Mouse (Mus musculus) brown adipose tissue, adult 24 weeks (tissue): ENCODE measurements at regions not wholly inside any gene's neighbourhood (a gene's known extent, or its start where the extent isn't known, plus 50 kb on each side); places are given as distances from the start of the nearest gene placed in this dataset.

ENCODE experiments used
- H3K27ac ChIP-seq: fragments of 200-500 bp; replicated peaks from 2 replicates; pipeline ENCODE4 v1.5.1; 2012; ENCODE audit warnings: low read depth, mild to moderate bottlenecking, low read length
- H3K4me1 ChIP-seq: fragments of 200-500 bp; 2 replicates; pipeline ENCODE4 v1.6.1; 2012; ENCODE audit warnings: low read length, mixed read lengths; ENCODE audit not compliant: control insufficient read depth, insufficient read depth, insufficient read length
- H3K4me3 ChIP-seq: fragments of 200-500 bp; 2 replicates; pipeline ENCODE4 v1.5.1; 2012; ENCODE audit warnings: low read depth, mild to moderate bottlenecking, low read length, moderate library complexity; ENCODE audit not compliant: insufficient read depth

DNA sequence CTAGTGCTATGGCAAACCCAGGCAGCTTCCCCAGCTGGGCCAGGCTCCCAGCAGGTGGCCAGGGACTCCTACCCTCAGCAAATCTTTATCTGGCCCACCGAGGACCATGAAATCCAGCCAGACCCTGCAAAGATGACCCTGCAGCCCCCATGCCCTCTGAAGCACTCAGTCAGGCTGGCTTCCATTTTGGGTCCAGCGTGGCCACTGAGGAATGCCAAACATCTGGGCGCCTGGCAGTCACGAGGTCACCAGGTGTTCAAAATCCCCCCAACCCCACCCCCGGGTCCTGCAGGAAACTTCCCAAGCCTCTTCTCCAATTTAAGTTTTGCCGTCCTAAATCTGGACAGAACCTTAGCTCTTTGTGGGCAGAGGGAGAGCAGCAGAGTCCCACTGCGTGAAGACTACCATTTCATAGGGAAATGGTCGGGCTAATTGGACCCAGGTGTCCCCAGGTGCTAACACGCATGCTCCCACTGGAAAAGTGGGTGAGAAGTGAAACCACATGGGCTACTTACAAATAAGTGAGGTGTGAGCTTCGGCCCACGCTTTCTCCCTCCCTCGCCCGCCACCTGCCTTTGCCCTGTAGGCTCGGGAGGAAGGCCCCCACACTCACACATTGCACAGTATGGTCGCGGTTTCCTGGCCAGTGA lies 139.0 kb downstream of the En1 start:
- Histone ChIP-seq H3K27ac (no peak overlapping the region), H3K4me1 (no peaks in the 10 kb centered on the region), H3K4me3 (no peak overlapping the region)

DNA sequence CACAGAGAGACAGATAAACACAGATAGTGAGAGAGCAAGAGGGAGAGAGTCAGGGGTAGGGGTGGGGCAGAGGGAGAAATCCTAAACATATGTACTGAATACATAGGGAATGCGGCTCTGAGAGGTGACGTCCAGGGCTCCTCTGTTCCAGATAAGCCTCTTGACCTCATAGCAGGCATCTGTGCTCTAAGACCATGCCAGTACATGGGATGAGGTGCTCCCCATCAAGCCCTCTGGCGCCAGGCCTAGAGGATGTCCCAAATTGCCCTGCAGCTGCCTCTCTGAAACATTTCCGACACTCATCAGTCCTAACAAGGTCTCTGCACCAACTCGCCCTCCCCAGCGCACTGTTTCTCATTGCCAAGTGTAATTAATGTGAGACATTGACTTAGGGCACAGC lies 146.7 kb downstream of the En1 start:
- Histone ChIP-seq H3K4me3 (no peak overlapping the region), H3K27ac (no peak overlapping the region), H3K4me1 (no peaks in the 10 kb centered on the region)

DNA sequence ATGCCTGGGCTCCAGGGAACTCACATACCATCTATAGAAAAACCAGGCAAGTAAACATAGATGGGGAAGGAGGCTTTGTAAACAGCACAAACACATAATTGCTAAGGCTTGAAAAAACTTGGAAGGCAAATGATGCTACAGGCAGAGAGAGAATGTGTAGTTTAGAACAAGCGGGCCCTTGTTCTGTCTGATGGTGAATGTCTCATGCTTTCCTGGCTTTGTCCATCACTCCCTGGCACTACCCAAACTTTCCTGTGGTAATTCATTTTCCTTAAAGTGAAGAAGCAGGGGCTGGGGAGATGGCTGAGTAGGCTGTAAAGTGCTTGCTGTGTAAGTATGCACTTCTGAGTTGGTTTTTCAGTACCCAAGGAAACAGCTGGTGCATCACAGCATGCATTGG lies 151.2 kb downstream of the En1 start:
- H3K27ac ChIP-seq, result no peak overlapping the region
- H3K4me1 ChIP-seq, result no peaks in the 10 kb centered on the region
- H3K4me3 ChIP-seq, result no peak overlapping the region

DNA sequence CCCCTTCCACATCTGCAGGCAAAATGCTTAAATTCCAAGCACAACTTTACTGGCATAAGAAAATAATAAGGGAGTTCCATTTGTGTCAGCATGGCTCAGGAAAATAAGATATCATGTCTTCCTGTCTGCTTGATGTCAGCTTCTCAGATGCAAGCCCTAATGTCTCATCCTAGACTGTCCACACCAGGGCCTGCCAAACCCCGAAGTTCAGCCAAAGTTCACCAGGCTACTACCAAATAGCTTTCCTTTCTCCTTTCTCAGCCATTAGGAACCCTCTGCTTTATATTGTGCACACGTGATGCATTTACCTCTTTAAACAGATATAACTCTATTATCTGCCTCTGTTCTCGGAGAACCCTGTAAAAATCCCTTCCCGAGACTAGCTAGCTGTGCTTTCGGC lies 152.1 kb downstream of the En1 start:
- no peak overlapping the region for H3K4me3 ChIP-seq
- no peak overlapping the region for H3K27ac ChIP-seq
- no peaks in the 10 kb centered on the region for H3K4me1 ChIP-seq

DNA sequence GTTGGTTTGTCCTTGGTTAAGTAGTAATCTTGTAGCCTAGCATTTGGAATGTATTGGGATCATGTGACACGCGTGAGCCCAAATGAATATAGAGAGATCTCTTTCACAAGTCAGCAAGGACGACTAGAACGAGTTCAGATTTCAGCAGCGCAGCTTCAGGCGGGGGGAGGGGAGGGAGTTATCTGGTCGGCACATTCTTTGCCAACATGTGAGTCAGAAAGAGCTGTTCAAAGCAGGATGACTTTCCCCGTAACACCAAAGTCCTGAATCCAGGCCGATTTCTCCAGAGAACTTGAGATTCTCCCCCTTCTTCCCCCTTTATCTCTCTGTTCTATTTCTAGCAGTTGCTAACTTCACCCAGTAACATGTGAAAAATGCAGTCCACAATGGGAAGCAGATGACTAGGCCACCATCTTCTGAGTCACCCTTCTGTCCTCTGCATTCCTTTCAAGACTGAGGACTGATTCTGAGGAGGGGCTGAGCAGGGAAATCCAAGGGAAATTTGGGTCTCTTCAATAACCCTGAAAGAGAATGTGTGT lies 155.1 kb downstream of the En1 start:
- H3K27ac ChIP-seq, result no peak overlapping the region
- H3K4me3 ChIP-seq, result no peak overlapping the region
- H3K4me1 ChIP-seq, result no peaks in the 10 kb centered on the region

DNA sequence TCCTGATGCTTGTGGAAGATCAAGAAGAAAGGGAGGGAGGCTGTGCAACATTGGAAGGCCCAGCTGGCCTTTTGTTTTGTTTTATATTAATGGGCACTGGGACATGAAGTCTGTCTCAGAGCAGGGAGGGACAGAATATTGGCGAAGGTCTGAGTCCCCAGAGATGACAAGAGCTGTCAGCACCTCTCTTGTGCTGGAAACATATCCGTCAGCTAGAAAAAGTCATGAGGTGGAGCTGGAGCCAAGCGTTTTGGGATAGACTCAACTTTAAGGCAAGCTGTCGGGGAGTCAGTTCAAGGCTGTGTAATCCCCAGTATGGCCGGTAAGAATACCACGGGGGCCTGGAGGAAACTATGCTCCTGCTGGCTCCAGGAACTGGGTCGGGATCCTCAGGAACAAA lies 156.0 kb downstream of the En1 start:
- no peak overlapping the region for H3K27ac ChIP-seq
- no peak overlapping the region for H3K4me3 ChIP-seq
- no peaks in the 10 kb centered on the region for H3K4me1 ChIP-seq

DNA sequence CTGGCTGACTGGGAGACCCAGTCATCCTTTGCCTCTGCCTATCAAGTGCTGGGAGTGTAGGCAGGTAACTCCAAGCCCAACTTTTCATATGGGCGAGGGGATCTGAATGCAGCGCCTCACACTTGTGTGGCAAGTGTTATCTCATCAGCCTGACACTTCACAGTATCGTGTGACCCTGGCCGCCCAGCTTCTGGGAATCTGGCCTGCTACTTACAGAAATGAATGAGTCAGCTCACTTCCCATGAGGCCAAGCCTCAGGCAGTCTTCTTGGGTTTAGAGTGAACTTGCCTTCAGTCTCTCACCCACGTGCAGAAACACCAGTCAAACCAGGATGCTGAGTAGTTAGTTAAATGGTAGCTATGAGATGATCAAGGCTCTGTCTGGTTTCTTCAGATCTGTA lies 156.5 kb downstream of the En1 start:
- Histone ChIP-seq H3K4me1 (no peaks in the 10 kb centered on the region), H3K4me3 (no peak overlapping the region), H3K27ac (no peak overlapping the region)

DNA sequence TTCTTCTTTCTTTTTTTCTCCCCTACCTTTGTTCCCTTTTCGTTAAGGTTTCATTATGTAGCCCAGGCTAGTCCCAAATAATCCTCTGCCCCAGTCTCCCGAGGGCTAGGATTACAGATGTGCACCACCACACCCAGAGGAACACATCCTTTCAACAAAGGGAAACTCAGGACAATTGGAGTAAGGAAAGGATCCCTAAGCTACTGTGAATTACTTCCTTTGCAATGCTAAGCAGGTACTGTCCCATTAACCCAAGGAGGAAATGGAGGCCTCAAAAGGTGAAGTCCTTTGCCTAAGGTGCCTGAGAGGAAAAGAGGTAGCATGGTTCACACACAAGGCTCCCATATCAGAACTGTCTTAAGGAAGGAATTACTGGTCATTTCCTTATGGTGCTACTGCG lies 157.2 kb downstream of the En1 start:
- no peak overlapping the region for H3K27ac ChIP-seq
- no peak overlapping the region for H3K4me3 ChIP-seq
- no peaks in the 10 kb centered on the region for H3K4me1 ChIP-seq

DNA sequence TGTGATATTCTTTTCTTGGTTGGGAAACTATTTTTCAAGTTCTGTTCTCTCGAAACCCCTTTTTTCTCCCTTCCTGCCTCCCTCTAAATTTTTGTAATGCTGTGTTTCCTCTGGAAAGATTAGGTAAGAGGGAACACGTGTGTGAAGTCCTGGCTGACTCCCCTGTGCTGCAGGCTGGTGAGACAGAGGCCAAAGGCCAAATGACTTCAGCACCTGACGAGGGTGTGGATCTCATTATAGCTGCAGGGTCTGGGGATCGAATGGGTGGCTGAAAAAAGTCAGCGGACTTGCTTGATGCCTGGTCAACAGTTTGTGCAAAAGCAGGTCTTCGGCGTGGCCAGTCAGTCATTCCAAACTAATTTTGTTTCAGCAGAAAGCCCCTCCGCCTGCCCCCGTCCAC lies 159.1 kb downstream of the En1 start:
- no peak overlapping the region for H3K27ac ChIP-seq
- H3K4me3 ChIP-seq, result no peak overlapping the region
- no peaks in the 10 kb centered on the region for H3K4me1 ChIP-seq

DNA sequence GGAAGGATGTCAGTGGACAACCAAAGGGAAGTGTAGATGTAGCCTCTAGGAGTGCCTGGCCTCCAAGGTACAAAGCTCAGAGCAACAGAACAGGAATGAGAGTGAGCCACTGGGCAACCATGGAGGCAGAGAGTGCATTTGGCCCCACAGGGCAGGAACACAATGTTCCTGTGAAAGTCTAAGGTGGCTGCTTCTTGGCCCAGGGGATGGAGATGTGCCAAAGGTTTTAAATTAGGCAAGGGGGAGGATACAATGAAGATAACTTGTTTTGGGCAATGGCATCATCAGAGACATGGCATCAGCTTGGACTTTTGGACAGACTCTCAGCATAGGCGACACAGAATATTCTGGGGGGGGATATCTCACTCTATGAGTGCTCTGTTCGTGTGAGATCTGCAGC lies 160.3 kb downstream of the En1 start:
- Histone ChIP-seq H3K4me3 (no peak overlapping the region), H3K27ac (no peak overlapping the region), H3K4me1 (no peaks in the 10 kb centered on the region)

DNA sequence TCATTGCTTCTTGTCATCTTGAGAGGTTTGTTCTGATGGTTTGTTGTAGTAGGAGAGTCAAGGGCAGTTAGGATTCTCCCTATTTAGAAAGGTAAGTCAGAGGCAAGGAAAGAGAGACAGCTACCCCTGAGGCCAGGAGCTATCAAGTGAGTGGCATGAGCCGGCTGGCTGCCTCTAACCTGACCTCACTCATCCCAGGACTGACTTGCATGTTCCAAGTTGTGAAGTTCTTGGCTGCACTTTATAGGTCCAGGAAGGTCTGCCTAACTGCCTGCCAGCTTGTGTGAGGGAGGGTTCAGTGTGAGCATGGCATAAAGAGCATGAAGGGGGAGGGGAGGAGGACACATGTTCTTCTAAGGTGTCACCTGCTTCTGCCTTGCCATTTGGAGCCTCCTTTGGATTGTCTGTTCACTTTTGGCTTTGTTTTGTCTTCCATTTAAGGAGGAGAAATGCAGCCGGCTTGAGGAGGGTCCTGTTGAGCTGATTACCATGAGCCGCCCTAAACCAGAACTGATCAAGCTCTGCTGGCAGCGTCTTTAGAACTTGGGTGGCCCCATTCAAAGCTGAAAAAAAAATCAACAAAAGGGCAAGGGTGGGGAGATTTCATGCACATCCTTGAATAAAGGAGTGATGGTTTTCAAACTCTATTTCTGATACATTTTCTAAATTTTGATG lies 160.8 kb downstream of the En1 start:
- Histone ChIP-seq H3K4me3 (no peak overlapping the region), H3K27ac (no peak overlapping the region), H3K4me1 (no peaks in the 10 kb centered on the region)

DNA sequence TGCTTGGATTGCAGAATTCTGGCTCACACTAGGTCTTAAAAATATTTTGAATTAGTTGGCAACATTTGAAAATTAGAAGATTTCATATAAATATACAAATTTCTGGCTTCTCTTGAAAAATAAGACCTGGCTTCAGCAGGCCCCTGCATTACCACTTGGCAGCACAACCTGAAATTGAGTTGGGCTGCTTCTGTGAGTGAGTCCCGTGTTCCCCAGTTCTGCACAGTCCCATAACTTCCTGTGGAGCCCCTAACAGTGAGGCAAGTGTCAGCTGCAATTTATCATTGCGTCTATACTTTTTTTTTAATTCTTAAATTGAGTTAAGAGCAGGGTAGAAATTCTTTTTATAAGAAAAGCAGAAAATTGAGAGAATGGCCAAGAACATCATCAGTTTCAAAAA lies 164.8 kb downstream of the En1 start:
- no peak overlapping the region for H3K4me3 ChIP-seq
- no peaks in the 10 kb centered on the region for H3K4me1 ChIP-seq
- H3K27ac ChIP-seq, result no peak overlapping the region

DNA sequence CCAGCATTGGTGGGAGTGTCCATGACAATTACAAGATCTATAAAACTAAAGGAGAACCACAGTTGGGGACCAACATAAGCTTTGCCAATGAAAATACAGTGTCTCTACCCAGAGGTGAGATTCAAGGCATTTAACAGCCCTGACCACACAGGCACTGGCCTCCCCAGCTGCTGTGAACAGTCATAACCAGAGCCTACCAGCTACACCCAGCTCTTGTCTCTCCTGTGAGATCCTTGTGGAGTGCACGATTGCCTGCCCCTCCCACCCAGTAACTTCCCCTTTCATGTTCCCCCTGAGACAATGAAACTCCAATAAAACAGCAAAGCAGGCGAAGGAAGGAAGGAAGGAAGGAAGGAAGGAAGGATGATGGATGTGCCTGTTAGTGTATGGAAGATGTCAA lies 169.1 kb downstream of the En1 start:
- Histone ChIP-seq H3K4me1 (no peaks in the 10 kb centered on the region), H3K4me3 (no peak overlapping the region), H3K27ac (no peak overlapping the region)

DNA sequence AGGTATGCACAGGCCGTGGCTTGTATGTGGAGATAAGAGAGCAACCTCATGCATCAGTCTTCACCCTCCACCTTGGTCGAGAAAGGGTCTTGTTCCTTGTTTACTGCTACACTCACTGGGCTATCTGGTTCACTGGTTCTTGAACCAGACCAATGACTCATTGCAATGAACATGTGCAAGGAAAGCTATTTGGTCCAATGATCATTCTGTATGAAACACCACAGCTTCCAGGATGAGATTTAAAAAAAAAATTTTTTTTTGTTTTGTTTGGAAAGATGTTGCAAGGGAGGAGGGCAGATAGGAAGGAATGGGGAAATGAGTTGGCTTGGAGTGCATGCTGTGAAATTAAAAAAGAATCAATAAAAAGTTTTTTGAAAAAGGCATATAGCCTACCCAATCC lies 174.7 kb downstream of the En1 start:
- Histone ChIP-seq H3K27ac (no peak overlapping the region), H3K4me1 (no peaks in the 10 kb centered on the region), H3K4me3 (no peak overlapping the region)

DNA sequence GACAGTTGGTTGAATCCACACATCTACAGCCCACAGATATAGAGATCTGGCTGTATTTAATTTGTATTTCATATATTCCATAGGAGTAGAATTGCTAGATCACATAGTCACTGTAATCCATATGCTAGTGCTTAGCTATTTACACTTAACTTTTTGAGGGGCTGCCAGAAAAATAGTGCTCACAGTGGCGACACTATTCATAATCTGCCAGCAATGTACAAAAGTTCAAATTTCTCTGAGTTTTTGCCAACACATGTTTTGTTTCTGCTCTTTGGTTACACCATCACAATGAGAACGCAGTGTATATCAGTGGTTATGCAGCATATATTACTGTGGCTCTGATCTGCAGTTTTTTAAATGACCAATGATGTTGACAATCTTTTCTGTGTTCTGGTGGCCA lies 175.2 kb downstream of the En1 start:
- H3K27ac ChIP-seq, result no peak overlapping the region
- H3K4me3 ChIP-seq, result no peak overlapping the region
- H3K4me1 ChIP-seq, result no peaks in the 10 kb centered on the region

DNA sequence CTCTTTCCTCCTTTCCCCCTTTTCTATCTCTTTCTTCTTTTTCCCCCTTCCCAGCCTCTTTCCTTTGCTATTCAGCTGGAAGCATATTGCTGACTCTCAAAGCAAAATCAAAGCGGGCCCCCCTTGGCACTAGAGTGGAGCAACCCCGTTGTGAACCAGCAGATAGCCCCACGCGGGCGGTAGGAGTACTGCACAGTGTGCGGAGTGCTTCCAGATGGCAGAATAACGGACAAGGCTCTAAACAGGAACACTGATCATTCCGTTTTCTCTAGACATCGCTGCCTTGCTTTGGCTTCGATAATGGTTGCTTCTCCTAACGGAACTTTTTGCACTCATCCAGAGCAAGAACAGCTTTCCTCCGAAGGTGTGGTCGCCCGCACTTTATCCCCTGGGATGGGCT lies 193.0 kb downstream of the En1 start:
- Histone ChIP-seq H3K4me3 (no peak overlapping the region; the same call in 1 of the 2 replicates), H3K27ac (no peak overlapping the region), H3K4me1 (no peaks in the 10 kb centered on the region)
